In the genomic region with DNA sequence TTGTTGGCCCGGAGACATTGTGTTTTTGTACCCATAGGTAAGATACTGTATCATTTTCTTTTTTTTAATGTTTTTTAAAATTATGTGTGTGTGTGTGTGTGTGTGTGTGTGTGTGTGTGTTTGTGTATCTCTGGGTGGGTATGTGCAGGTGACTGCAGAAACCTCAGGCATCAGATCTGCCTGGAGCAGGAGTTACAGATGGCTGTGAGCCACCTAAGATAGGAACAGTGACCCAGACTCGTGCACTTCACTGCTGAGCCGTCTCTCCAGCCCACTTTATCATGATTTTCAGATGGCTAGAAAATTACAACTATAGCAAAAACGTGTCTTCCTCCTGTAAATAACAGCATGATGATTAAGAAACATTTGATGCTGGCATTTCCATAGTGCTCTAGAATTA, we compare ENCODE assay signal across 30 mouse cellular contexts. TPM values are rescaled to one million over a fixed set of nuclear protein-coding genes. Genes with fewer than 3 reads are reported as not detected.
"Had no signal": no experiment of that assay in that cellular context is flagged by ENCODE, and none has a peak within 500 bp of the region (broad histone marks: within the 10 kb centered on the region; RNA-seq: fewer than 3 reads in every experiment).

No protein-coding gene starts in this region.

- ATAC-seq: hindbrain, postnatal 0 days; intestine, embryonic 16.5 days had no signal

- H3K4me3 ChIP-seq: gastrocnemius, adult 2 months; heart, adult 2 months; heart, embryonic 13.5 days; heart, embryonic 15.5 days; hindbrain, embryonic 13.5 days; hindbrain, embryonic 15.5 days; kidney, embryonic 15.5 days; layer of hippocampus, adult 2 months; left cerebral cortex, adult 2 months; limb, embryonic 10.5 days; limb, embryonic 12.5 days had no signal

- DNase-seq: gastrocnemius, adult 2 months; gastrocnemius, postnatal 10 days; gastrocnemius, postnatal 25 days; heart, adult 11 months; heart, adult 2 months; heart, postnatal 14 days; heart, postnatal 36 days; kidney, adult 11 months; kidney, adult 2 months; kidney, adult 9 months; kidney, postnatal 10 days; kidney, postnatal 25 days; kidney, postnatal 4 days had no signal

- H3K9ac ChIP-seq: heart, embryonic 13.5 days; heart, embryonic 15.5 days; hindbrain, embryonic 13.5 days; hindbrain, embryonic 15.5 days; kidney, embryonic 15.5 days; limb, embryonic 12.5 days had no signal

- H3K9me3 ChIP-seq: heart, embryonic 13.5 days; heart, embryonic 15.5 days; hindbrain, embryonic 13.5 days; hindbrain, embryonic 15.5 days; kidney, embryonic 15.5 days; limb, embryonic 10.5 days; limb, embryonic 12.5 days had no signal

- H3K27ac ChIP-seq: gastrocnemius, adult 2 months; heart, adult 2 months; heart, embryonic 13.5 days; heart, embryonic 15.5 days; hindbrain, embryonic 13.5 days; hindbrain, embryonic 15.5 days; hindbrain, postnatal 0 days; kidney, embryonic 15.5 days; layer of hippocampus, adult 2 months; left cerebral cortex, adult 2 months; limb, embryonic 10.5 days; limb, embryonic 12.5 days had no signal

- H3K4me2 ChIP-seq: heart, embryonic 11.5 days; heart, embryonic 13.5 days; heart, embryonic 15.5 days; hindbrain, embryonic 13.5 days; hindbrain, embryonic 15.5 days; kidney, embryonic 15.5 days; limb, embryonic 12.5 days had no signal

- H3K27me3 ChIP-seq: heart, embryonic 13.5 days; heart, embryonic 15.5 days; hindbrain, embryonic 13.5 days; hindbrain, embryonic 15.5 days; kidney, embryonic 15.5 days; limb, embryonic 12.5 days had no signal

- H3K36me3 ChIP-seq: heart, embryonic 13.5 days; heart, embryonic 15.5 days; hindbrain, embryonic 13.5 days; hindbrain, embryonic 15.5 days; kidney, embryonic 15.5 days; limb, embryonic 10.5 days had no signal

RNA-seq across cellular contexts. Expression of gene Stk31, which starts 22.7 kb away (rescaled TPM):
- total RNA-seq: gastrocnemius, adult 2 months; hematopoietic stem cell, adult 5-6 weeks had no signal
- polyA plus RNA-seq: gonadal fat pad, adult 2 months; heart, postnatal 0 days; hindbrain, embryonic 11.5 days; hindbrain, embryonic 15.5 days; hindbrain, postnatal 0 days; intestine, embryonic 14.5 days; intestine, embryonic 16.5 days; kidney, adult 2 months; limb, embryonic 10.5 days; limb, embryonic 12.5 days had no signal
